Mouse (Mus musculus) c-Kit-positive CD71-positive TER-119-negative erythroid progenitor cells, embryonic 14.5 days (primary cell): ENCODE results near the gene Mthfd2.
A peak's percentile ranks its signal among the peaks of the same experiment; 100 is the strongest.
"Not testable (repeated sequence)": the region's sequence is repeated elsewhere in the genome, so short reads cannot be mapped to it uniquely, and the experiment has no call there.

ENCODE experiments used
- DNase-seq: peaks from one replicate; pipeline ENCODE4 v3.0.0-alpha.2; 2013; ENCODE audit warnings: low read depth

Mthfd2 gene

GRCm38 (mm10) chr6:83325525-83326393 is at the start of gene Mthfd2, which contains the start of gene Mob1a:
Mthfd2 (minus strand) TSS chr6:83325908.
Mob1a (plus strand) TSS chr6:83326016.
- peak; percentile 94 for DNase-seq

GRCm38 (mm10) chr6:83373704-83374300 is 48.1 kb upstream of the Mthfd2 start:
- DNase-seq, result no peak

- no peak for DNase-seq
Observed at GRCm38 (mm10) chr6:83371350-83371749, 45.6 kb upstream of the Mthfd2 start.

GRCm38 (mm10) chr6:83370316-83370965 is 44.7 kb upstream of the Mthfd2 start:
- no peak for DNase-seq

- no peak for DNase-seq
Observed at GRCm38 (mm10) chr6:83363075-83363474, 37.4 kb upstream of the Mthfd2 start.

GRCm38 (mm10) chr6:83361523-83362248 is 36.0 kb upstream of the Mthfd2 start:
- no peak for DNase-seq

- DNase-seq, result no peak
Observed at GRCm38 (mm10) chr6:83357436-83357835, 31.7 kb upstream of the Mthfd2 start.

GRCm38 (mm10) chr6:83356569-83357138 is 30.9 kb upstream of the Mthfd2 start:
- DNase-seq, result peak; percentile 65

GRCm38 (mm10) chr6:83354856-83355781 is 29.4 kb upstream of the Mthfd2 start:
- DNase-seq, result no peak

GRCm38 (mm10) chr6:83352666-83353410 is 27.1 kb upstream of the Mthfd2 start:
- no peak for DNase-seq

- DNase-seq, result peak; percentile 92
Observed at GRCm38 (mm10) chr6:83351490-83352160, 25.9 kb upstream of the Mthfd2 start.

- no peak for DNase-seq
Observed at GRCm38 (mm10) chr6:83350851-83351405, 25.2 kb upstream of the Mthfd2 start.

GRCm38 (mm10) chr6:83350172-83350571 is 24.5 kb upstream of the Mthfd2 start:
- no peak for DNase-seq

- peak; percentile 70 for DNase-seq
Observed at GRCm38 (mm10) chr6:83349274-83349958, 23.7 kb upstream of the Mthfd2 start.

GRCm38 (mm10) chr6:83348873-83349272 is 23.2 kb upstream of the Mthfd2 start, which contains the start of gene Bola3:
Bola3 (plus strand) TSS chr6:83349147.
- no peak for DNase-seq

GRCm38 (mm10) chr6:83347916-83348315 is 22.2 kb upstream of the Mthfd2 start:
- DNase-seq, result no peak

- DNase-seq, result not testable (repeated sequence)
Observed at GRCm38 (mm10) chr6:83345285-83345684, 19.6 kb upstream of the Mthfd2 start.

- DNase-seq, result no peak
Observed at GRCm38 (mm10) chr6:83342957-83343356, 17.2 kb upstream of the Mthfd2 start.
